Mouse (Mus musculus) brain, embryonic 14.5 days (tissue): Measurements from ENCODE around the gene Vwa3b.

Experiments used
- CTCF ChIP-seq: fragments of 200-500 bp; IDR thresholded peaks from 2 replicates; pipeline ENCODE4 v1.5.1; 2012; ENCODE audit warnings: inconsistent platforms, mild to moderate bottlenecking, moderate library complexity, borderline replicate concordance; ENCODE audit not compliant: insufficient read depth, insufficient read length; ENCODE audit errors: extremely low read depth
- POLR2A ChIP-seq: fragments of 200-500 bp; IDR thresholded peaks from 2 replicates; pipeline ENCODE4 v1.6.1; 2012; ENCODE audit warnings: mild to moderate bottlenecking, inconsistent platforms, borderline replicate concordance; ENCODE audit not compliant: poor library complexity, insufficient read depth, insufficient read length, severe bottlenecking; ENCODE audit errors: extremely low read depth

GRCm38 (mm10) chr1:37149866-37150265, 123.5 kb downstream of the Vwa3b start:
- TF ChIP-seq POLR2A: no peak
- no peak for TF ChIP-seq CTCF
